Mouse (Mus musculus) heart, adult 18-20 months (tissue): ENCODE measurements around the gene Pde6c. TPM values are rescaled to one million over a fixed set of nuclear protein-coding genes. Genes with fewer than 3 reads are reported as not detected.
A peak's percentile ranks its signal among the peaks of the same experiment; 100 is the strongest.

Source experiments
- DNase-seq, 2 experiments: peaks; one replicate each; pipeline ENCODE4 v3.0.0; 2021 to 2022; ENCODE audit warnings: mixed read lengths in 1 of 2
- long read RNA-seq, 2 experiments: library from polyadenylated mRNA; stranded (forward); transcript quantifications; one replicate each; pipeline ENCODE4 v2.0.0; 2021
- total RNA-seq, 2 experiments: library from RNA; stranded (reverse); gene quantifications; 2 replicates each; pipeline ENCODE4 v1.2.3; 2021

Pde6c gene
- total RNA-seq, result not detected
- long read RNA-seq, experiment 1, result 0 reads
- long read RNA-seq, experiment 2, result 0 reads

GRCm38 (mm10) chr19:38132481-38132880 lies at the start of gene Pde6c:
Pde6c (plus strand) TSS chr19:38132781.
- DNase-seq, result no peak

- DNase-seq, result no peak
These were observed 49.6 kb upstream of the Pde6c start for GRCm38 (mm10) chr19:38082931-38083525.

- DNase-seq, result no peak
These were observed 46.7 kb upstream of the Pde6c start for GRCm38 (mm10) chr19:38085841-38086240.

- peak; percentile 47 to 60 for DNase-seq
These were observed 45.5 kb upstream of the Pde6c start for GRCm38 (mm10) chr19:38086948-38087551.

GRCm38 (mm10) chr19:38089358-38089757 lies 43.2 kb upstream of the Pde6c start:
- DNase-seq, result no peak

- DNase-seq, result no peak
These were observed 41.0 kb upstream of the Pde6c start for GRCm38 (mm10) chr19:38091512-38091985.

- DNase-seq, result no peak
These were observed 36.4 kb upstream of the Pde6c start for GRCm38 (mm10) chr19:38096231-38096630.

- peak in 1 of 2 experiments; percentile 16 for DNase-seq
These were observed 35.5 kb upstream of the Pde6c start, which contains the start of gene Ffar4 for GRCm38 (mm10) chr19:38096858-38097758. Ffar4 (plus strand) TSS chr19:38097071.

GRCm38 (mm10) chr19:38107871-38108270 lies 24.7 kb upstream of the Pde6c start:
- DNase-seq, result no peak

- no peak for DNase-seq
These were observed 22.9 kb upstream of the Pde6c start for GRCm38 (mm10) chr19:38109506-38110242.

- DNase-seq, result no peak
These were observed 21.5 kb upstream of the Pde6c start for GRCm38 (mm10) chr19:38111056-38111455.

GRCm38 (mm10) chr19:38112575-38112974 lies 20.0 kb upstream of the Pde6c start:
- no peak for DNase-seq

GRCm38 (mm10) chr19:38114834-38115491 lies 17.6 kb upstream of the Pde6c start:
- DNase-seq, result no peak

- DNase-seq, result no peak
These were observed 12.3 kb upstream of the Pde6c start for GRCm38 (mm10) chr19:38120123-38120760.

GRCm38 (mm10) chr19:38123921-38124320 lies 8.7 kb upstream of the Pde6c start:
- DNase-seq, result no peak

- DNase-seq, result peak; percentile 32
These were observed 8.0 kb upstream of the Pde6c start for GRCm38 (mm10) chr19:38124401-38125218.

GRCm38 (mm10) chr19:38125219-38125610 lies 7.4 kb upstream of the Pde6c start, which contains the start of gene Rbp4:
Rbp4 (minus strand) TSS chr19:38125281.
- DNase-seq, result no peak

- DNase-seq, result no peak
These were observed 5.9 kb upstream of the Pde6c start for GRCm38 (mm10) chr19:38126656-38127055.

GRCm38 (mm10) chr19:38133986-38134385 lies 1.4 kb downstream of the Pde6c start:
- DNase-seq, result no peak

- DNase-seq, result no peak
These were observed 2.2 kb downstream of the Pde6c start for GRCm38 (mm10) chr19:38134806-38135205.
